Mouse (Mus musculus) stomach, postnatal 0 days (tissue): ENCODE results near the gene Far2.

Source experiments
- CTCF ChIP-seq: IDR thresholded peaks from 2 replicates; pipeline ENCODE4 v1.5.1; 2016; ENCODE audit warnings: antibody characterized with exemption, low read depth, mild to moderate bottlenecking, moderate library complexity
- EP300 ChIP-seq: optimal IDR thresholded peaks from 2 replicates; pipeline ENCODE3; 2016; ENCODE audit warnings: antibody characterized with exemption

DNA sequence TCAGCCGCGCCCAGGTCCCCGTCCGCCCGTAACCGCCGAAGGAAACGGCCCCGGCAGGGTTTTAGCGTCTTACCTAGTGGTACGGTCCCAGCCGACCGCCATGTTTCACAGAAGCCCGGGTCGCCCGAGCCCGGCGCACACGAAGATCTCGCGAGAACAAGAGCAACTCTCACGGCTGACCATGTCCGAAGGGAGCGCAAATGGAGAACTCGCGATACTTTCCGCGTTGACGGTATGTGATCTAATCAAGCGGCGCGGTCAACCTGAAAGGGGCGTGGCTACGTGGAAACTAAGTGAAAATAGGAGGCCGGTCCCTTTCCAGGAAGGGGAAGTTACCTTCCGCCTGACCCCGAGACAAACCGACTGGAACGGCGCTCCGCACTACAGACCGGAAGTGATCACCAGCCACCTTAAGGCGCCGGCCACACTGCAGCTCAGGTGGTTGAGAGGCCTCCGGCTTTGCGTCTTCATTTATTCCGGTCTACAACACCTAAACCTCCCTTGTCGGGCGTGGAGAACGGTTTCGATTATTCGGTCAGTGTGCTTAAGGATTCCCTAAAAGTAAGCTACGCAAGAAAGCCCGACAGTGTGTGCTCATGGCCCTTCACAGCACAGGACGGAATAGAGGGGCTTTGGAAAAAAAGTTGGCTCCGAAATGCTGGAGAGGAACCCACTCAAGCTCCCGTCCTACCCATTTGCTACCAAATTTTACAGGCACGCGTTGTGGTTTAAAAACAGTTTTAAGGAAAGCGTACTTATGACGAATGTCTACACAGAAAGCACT is 165.0 kb downstream of the Far2 start, which contains the start of gene Ergic2:
- no peak for TF ChIP-seq CTCF
- peak; percentile 97 for TF ChIP-seq EP300
